ENCODE assay signal across 22 mouse cellular contexts in the genomic region with DNA sequence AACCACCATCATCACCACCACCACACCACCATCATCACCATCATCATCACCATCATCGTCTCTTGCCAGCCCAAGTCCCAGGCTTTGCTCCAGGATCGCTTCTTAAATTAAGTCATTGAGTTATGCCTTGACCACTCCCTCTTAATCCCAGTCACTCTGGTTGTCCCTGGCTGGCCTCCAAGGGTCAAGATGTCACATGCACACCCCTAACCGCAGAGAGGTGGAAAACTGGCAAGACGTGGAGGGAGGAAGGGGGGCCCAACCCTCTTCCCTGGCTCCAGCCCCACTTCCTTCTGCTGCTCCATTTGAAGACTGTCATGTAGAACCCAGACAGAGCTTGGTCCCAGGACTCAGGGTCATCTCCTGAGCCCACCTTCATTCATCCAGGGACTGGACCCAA. TPM values are rescaled to one million over a fixed set of nuclear protein-coding genes. Genes with fewer than 3 reads are reported as not detected.
DNase-seq lines count a peak whose midpoint lies in the region; ATAC-seq and TF ChIP-seq lines count a peak whose summit lies in the region.
"Had no signal": no experiment of that assay in that cellular context is flagged by ENCODE, and none has a peak within 500 bp of the region (broad histone marks: within the 10 kb centered on the region; RNA-seq: fewer than 3 reads in every experiment).

No protein-coding gene starts in this region.

- no peaks in the 10 kb centered on the region for H3K27me3 ChIP-seq in hindbrain, embryonic 10.5 days (ENCODE audit: insufficient read depth, poor library complexity, severe bottlenecking)
- no peaks in the 10 kb centered on the region for H3K27me3 ChIP-seq in hindbrain, embryonic 16.5 days (replicated peaks; ENCODE audit: control insufficient read depth, insufficient read depth, low read length)
- H3K27me3 ChIP-seq in lung, postnatal 0 days (replicated peaks; ENCODE audit: insufficient read depth, low read length) = no peaks in the 10 kb centered on the region
- H3K27me3 ChIP-seq in neural tube, embryonic 15.5 days (replicated peaks) = no peaks in the 10 kb centered on the region
- H3K27me3 ChIP-seq: forebrain, embryonic 13.5 days; intestine, embryonic 15.5 days had no signal

- H3K4me1 ChIP-seq in hindbrain, embryonic 10.5 days (replicated peaks) = peaks cover 44% of the 10 kb centered on the region
- H3K4me1 ChIP-seq in hindbrain, embryonic 16.5 days (ENCODE audit: control insufficient read depth, insufficient read depth, low read depth, low read length) = no peaks in the 10 kb centered on the region; the same call in 1 of the 2 replicates
- H3K4me1 ChIP-seq in lung, postnatal 0 days (ENCODE audit: insufficient read depth, low read depth, low read length) = no peaks in the 10 kb centered on the region
- peaks cover 3% of the 10 kb centered on the region; the same call in 1 of the 2 replicates for H3K4me1 ChIP-seq in neural tube, embryonic 15.5 days
- H3K4me1 ChIP-seq: intestine, embryonic 15.5 days had no signal

- no peak for ATAC-seq in hindbrain, embryonic 16.5 days
- peak; percentile 40 for ATAC-seq in lung, postnatal 0 days
- ATAC-seq in neural tube, embryonic 15.5 days (ENCODE audit: low FRiP score) = no peak
- ATAC-seq: CD4-positive, CD25-positive, alpha-beta regulatory T cell, adult 4 months; forebrain, embryonic 13.5 days; intestine, embryonic 15.5 days had no signal

- DNase-seq in hindbrain, embryonic 10.5 days (ENCODE audit: low spot score) = no peak
- peak; percentile 26 for DNase-seq in 416B (ENCODE audit: low read depth)
- DNase-seq in lung, postnatal 0 days (ENCODE audit: low spot score) = peak; percentile 22
- peak; percentile 61 for DNase-seq in lung, postnatal 36 days
- DNase-seq in heart, postnatal 10 days = no peak
- DNase-seq in B cell, adult 2 months = no peak
- DNase-seq: adrenal gland, postnatal 25 days; cerebellum, adult 2 months; cerebellum, postnatal 10 days; gastrocnemius, postnatal 36 days; heart, adult 18-20 months had no signal

- H3K4me2 ChIP-seq in hindbrain, embryonic 16.5 days (ENCODE audit: low read length) = no peak overlapping the region
- H3K4me2 ChIP-seq in lung, postnatal 0 days (replicated peaks; ENCODE audit: low read depth, low read length) = no peak overlapping the region
- no peak overlapping the region for H3K4me2 ChIP-seq in neural tube, embryonic 15.5 days
- H3K4me2 ChIP-seq: forebrain, embryonic 13.5 days; intestine, embryonic 15.5 days had no signal

- no peak overlapping the region for H3K4me3 ChIP-seq in hindbrain, embryonic 10.5 days
- H3K4me3 ChIP-seq in hindbrain, embryonic 16.5 days (ENCODE audit: low read length) = no peak overlapping the region
- H3K4me3 ChIP-seq in lung, postnatal 0 days (ENCODE audit: low read depth, low read length) = no peak overlapping the region
- H3K4me3 ChIP-seq in neural tube, embryonic 15.5 days (replicated peaks) = no peak overlapping the region
- H3K4me3 ChIP-seq: embryonic facial prominence, embryonic 10.5 days; forebrain, embryonic 13.5 days; heart, embryonic 10.5 days; intestine, embryonic 15.5 days had no signal

- no peaks in the 10 kb centered on the region for H3K36me3 ChIP-seq in hindbrain, embryonic 10.5 days
- no peaks in the 10 kb centered on the region for H3K36me3 ChIP-seq in hindbrain, embryonic 16.5 days (ENCODE audit: control insufficient read depth, insufficient read depth, low read length)
- H3K36me3 ChIP-seq in lung, postnatal 0 days (ENCODE audit: insufficient read depth, low read length) = no peaks in the 10 kb centered on the region
- H3K36me3 ChIP-seq in neural tube, embryonic 15.5 days = no peaks in the 10 kb centered on the region
- H3K36me3 ChIP-seq: embryonic facial prominence, embryonic 10.5 days; G1E; heart, embryonic 10.5 days; intestine, embryonic 15.5 days had no signal

- 74% methylated on average over 4 of the region's 4 CpGs for WGBS in hindbrain, embryonic 10.5 days
- 69% methylated on average over 4 of the region's 4 CpGs for WGBS in hindbrain, embryonic 16.5 days
- 43% methylated on average over 4 of the region's 4 CpGs for WGBS in lung, postnatal 0 days
- WGBS in neural tube, embryonic 15.5 days = 84% methylated on average over 4 of the region's 4 CpGs

- no peak for TF ChIP-seq CTCF in lung, postnatal 0 days (IDR thresholded peaks at IDR 0.05)

- H3K9ac ChIP-seq in hindbrain, embryonic 16.5 days (ENCODE audit: low read depth, low read length) = no peak overlapping the region
- no peak overlapping the region for H3K9ac ChIP-seq in lung, postnatal 0 days (replicated peaks; ENCODE audit: low read depth)
- H3K9ac ChIP-seq in neural tube, embryonic 15.5 days (replicated peaks) = no peak overlapping the region
- H3K9ac ChIP-seq: forebrain, embryonic 13.5 days; intestine, embryonic 15.5 days had no signal

- peak overlapping the region; percentile 25; the same call in 1 of the 2 replicates for H3K27ac ChIP-seq in hindbrain, embryonic 10.5 days
- no peak overlapping the region for H3K27ac ChIP-seq in hindbrain, embryonic 16.5 days (ENCODE audit: low read depth, low read length)
- no peak overlapping the region for H3K27ac ChIP-seq in lung, postnatal 0 days (ENCODE audit: low read length)
- H3K27ac ChIP-seq in neural tube, embryonic 15.5 days (replicated peaks) = no peak overlapping the region
- H3K27ac ChIP-seq: forebrain, embryonic 13.5 days; heart, embryonic 10.5 days; intestine, embryonic 15.5 days had no signal

- TF ChIP-seq EP300 in lung, postnatal 0 days (IDR thresholded peaks at IDR 0.05) = no peak

- H3K9me3 ChIP-seq in hindbrain, embryonic 10.5 days = no peaks in the 10 kb centered on the region
- H3K9me3 ChIP-seq in hindbrain, embryonic 16.5 days (ENCODE audit: control insufficient read depth, low read length) = no peaks in the 10 kb centered on the region
- no peaks in the 10 kb centered on the region for H3K9me3 ChIP-seq in lung, postnatal 0 days (ENCODE audit: low read length)
- H3K9me3 ChIP-seq in neural tube, embryonic 15.5 days (replicated peaks) = no peaks in the 10 kb centered on the region
- H3K9me3 ChIP-seq: embryonic facial prominence, embryonic 10.5 days; forebrain, embryonic 13.5 days; G1E; heart, embryonic 10.5 days; intestine, embryonic 15.5 days had no signal

- intact Hi-C loops in heart, postnatal 10 days (cut with DNase I) = no loop called here

RNA-seq across cellular contexts. Expression of a gene that starts 0.6 kb away (rescaled TPM):
- 0.07 TPM in 2 replicates for polyA plus RNA-seq in hindbrain, embryonic 10.5 days (2016; fragmentation: Nextera tagmentation; extraction: Ambion mirVana)
- polyA plus RNA-seq in hindbrain, embryonic 16.5 days (2015; fragmentation: Nextera tagmentation; extraction: Ambion mirVana) = not detected in 2 replicates
- 0.17 and 0.20 TPM in 2 replicates for polyA plus RNA-seq in lung, postnatal 0 days (2015; fragmentation: Nextera tagmentation; extraction: Ambion mirVana)
- 0.08 and 0.24 TPM in 2 replicates for polyA plus RNA-seq in neural tube, embryonic 15.5 days (2015; fragmentation: Nextera tagmentation; extraction: Ambion mirVana)
- not detected for total RNA-seq in heart, postnatal 10 days (2021)
- total RNA-seq: adrenal gland, postnatal 25 days; heart, postnatal 25 days had no signal
- polyA plus RNA-seq: forebrain, embryonic 13.5 days had no signal

RNA-seq across cellular contexts. Expression of a gene that starts 34.5 kb away (rescaled TPM):
- polyA plus RNA-seq in hindbrain, embryonic 10.5 days (2016; fragmentation: Nextera tagmentation; extraction: Ambion mirVana) = 0.08 and 0.10 TPM in 2 replicates
- polyA plus RNA-seq in hindbrain, embryonic 16.5 days (2015; fragmentation: Nextera tagmentation; extraction: Ambion mirVana) = 0.05 TPM in 1 of 2 replicates, not detected in the other
- polyA plus RNA-seq in lung, postnatal 0 days (2015; fragmentation: Nextera tagmentation; extraction: Ambion mirVana) = 0.35 and 0.50 TPM in 2 replicates
- polyA plus RNA-seq in neural tube, embryonic 15.5 days (2015; fragmentation: Nextera tagmentation; extraction: Ambion mirVana) = 0.22 TPM in 1 of 2 replicates, not detected in the other
- under 1 TPM; 0.12 TPM for total RNA-seq in heart, postnatal 10 days (2021)
- total RNA-seq: adrenal gland, postnatal 25 days had no signal
- polyA plus RNA-seq: cerebellum, adult 2 months; forebrain, embryonic 13.5 days; heart, embryonic 14.5 days; hindbrain, embryonic 11.5 days had no signal

Comparison
In these comparisons a context has a peak if more than half of its experiments do, and no peak if none do; other contexts are left out.
1. DNase-seq: peak in 416B (single experiment), lung, postnatal 0 days (single experiment) and lung, postnatal 36 days (single experiment); none in hindbrain, embryonic 10.5 days (single experiment), heart, postnatal 10 days (0 of 2) and B cell, adult 2 months (0 of 2).